Mouse (Mus musculus): ENCODE measurements around the gene Mrpl42.

Gene Mrpl42

GRCm38 (mm10) chr10:95515293-95515931 is 13.7 kb upstream of the Mrpl42 start:
- DNase-seq (ENCODE audit: low read depth, low spot score) = no peak

GRCm38 (mm10) chr10:95514656-95515292 is 13.0 kb upstream of the Mrpl42 start, which contains the start of gene Ube2n:
Gene Ube2n, plus strand, starts transcription at chr10:95515145.
- DNase-seq (ENCODE audit: low read depth, low spot score) = peak; percentile 93

GRCm38 (mm10) chr10:95513768-95514556 is 12.2 kb upstream of the Mrpl42 start:
- DNase-seq (ENCODE audit: low read depth, low spot score) = no peak

GRCm38 (mm10) chr10:95512635-95513034 is 10.9 kb upstream of the Mrpl42 start:
- DNase-seq (ENCODE audit: low read depth, low spot score) = no peak

GRCm38 (mm10) chr10:95509263-95509662 is 7.5 kb upstream of the Mrpl42 start:
- DNase-seq (ENCODE audit: low read depth, low spot score) = no peak

- no peak for DNase-seq (ENCODE audit: low read depth, low spot score)
These were observed 7.1 kb upstream of the Mrpl42 start for GRCm38 (mm10) chr10:95508793-95509192.

GRCm38 (mm10) chr10:95508126-95508525 is 6.4 kb upstream of the Mrpl42 start:
- no peak for DNase-seq (ENCODE audit: low read depth, low spot score)

- DNase-seq (ENCODE audit: low read depth, low spot score) = no peak
These were observed 2.6 kb upstream of the Mrpl42 start for GRCm38 (mm10) chr10:95504341-95504740.

GRCm38 (mm10) chr10:95503443-95504235 is 1.9 kb upstream of the Mrpl42 start:
- no peak for DNase-seq (ENCODE audit: low read depth, low spot score)

- no peak for DNase-seq (ENCODE audit: low read depth, low spot score)
These were observed 707 bp downstream of the Mrpl42 start for GRCm38 (mm10) chr10:95501033-95501432.

GRCm38 (mm10) chr10:95494268-95494667 is 7.5 kb downstream of the Mrpl42 start:
- DNase-seq (ENCODE audit: low read depth, low spot score) = no peak

GRCm38 (mm10) chr10:95489653-95490052 is 12.1 kb downstream of the Mrpl42 start:
- DNase-seq (ENCODE audit: low read depth, low spot score) = no peak

- no peak for DNase-seq (ENCODE audit: low read depth, low spot score)
These were observed 24.2 kb downstream of the Mrpl42 start for GRCm38 (mm10) chr10:95477516-95477915.

- DNase-seq (ENCODE audit: low read depth, low spot score) = peak; percentile 50
These were observed 25.8 kb downstream of the Mrpl42 start for GRCm38 (mm10) chr10:95475923-95476322.

- DNase-seq (ENCODE audit: low read depth, low spot score) = no peak
These were observed 29.7 kb downstream of the Mrpl42 start for GRCm38 (mm10) chr10:95471889-95472547.

GRCm38 (mm10) chr10:95471186-95471585 is 30.6 kb downstream of the Mrpl42 start:
- no peak for DNase-seq (ENCODE audit: low read depth, low spot score)

- no peak for DNase-seq (ENCODE audit: low read depth, low spot score)
These were observed 32.8 kb downstream of the Mrpl42 start for GRCm38 (mm10) chr10:95468894-95469293.

GRCm38 (mm10) chr10:95465485-95465896 is 36.2 kb downstream of the Mrpl42 start:
- no peak for DNase-seq (ENCODE audit: low read depth, low spot score)

- DNase-seq (ENCODE audit: low read depth, low spot score) = no peak
These were observed 37.2 kb downstream of the Mrpl42 start for GRCm38 (mm10) chr10:95464527-95464926.

- DNase-seq (ENCODE audit: low read depth, low spot score) = no peak
These were observed 39.5 kb downstream of the Mrpl42 start for GRCm38 (mm10) chr10:95462231-95462630.

GRCm38 (mm10) chr10:95461053-95461553 is 40.6 kb downstream of the Mrpl42 start:
- DNase-seq (ENCODE audit: low read depth, low spot score) = no peak

All from retina, adult 2 months (tissue).